Mouse (Mus musculus) T-helper 2 cell (primary cell): ENCODE measurements around the gene Gpank1.

ENCODE experiments used
- in situ Hi-C: fragments of 300-600 bp; cut with MboI, MseI; formaldehyde crosslinking; loops from one replicate; pipeline ENCODE4 v1.15.1; 2025; ENCODE audit warnings: high pct_unique_total_duplicates

Gene Gpank1

DNA sequence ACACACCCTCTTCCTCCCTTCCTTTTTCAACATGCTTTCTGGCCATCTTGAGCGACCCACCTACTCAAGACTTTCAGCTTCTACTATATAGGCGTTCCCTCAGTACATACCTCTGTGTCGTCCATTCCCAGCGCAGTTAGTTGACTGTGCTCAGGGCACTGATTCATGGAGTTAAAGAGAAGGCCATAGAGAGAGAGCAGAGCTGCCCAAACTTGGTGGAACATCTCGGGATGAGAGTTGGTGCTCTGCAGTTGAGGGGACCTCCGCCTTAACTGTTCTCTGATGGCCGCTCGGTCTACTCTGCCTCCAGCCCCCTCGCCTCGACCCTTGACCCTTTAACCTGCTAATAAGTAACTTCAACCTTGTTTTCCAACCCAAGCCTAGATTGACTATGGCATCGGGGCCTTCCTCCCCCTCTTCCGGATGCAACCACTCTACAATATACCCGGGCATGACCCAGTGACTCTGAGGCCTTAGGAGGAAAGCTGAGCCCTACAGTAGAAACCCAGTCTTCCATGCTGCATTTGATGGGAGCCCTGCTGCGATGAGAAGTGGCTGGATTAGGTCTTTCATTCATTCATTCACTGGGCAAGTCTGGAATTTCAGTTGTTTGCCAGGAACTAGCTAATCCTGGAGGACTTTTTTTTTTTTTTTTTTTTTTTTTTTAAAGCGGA is 10.4 kb downstream of the Gpank1 start, which contains the start of gene Apom:
Gene Apom (minus strand): TSS at position 551 of the 674 bp plus-strand sequence.
- in situ Hi-C loops, result no loop called here

DNA sequence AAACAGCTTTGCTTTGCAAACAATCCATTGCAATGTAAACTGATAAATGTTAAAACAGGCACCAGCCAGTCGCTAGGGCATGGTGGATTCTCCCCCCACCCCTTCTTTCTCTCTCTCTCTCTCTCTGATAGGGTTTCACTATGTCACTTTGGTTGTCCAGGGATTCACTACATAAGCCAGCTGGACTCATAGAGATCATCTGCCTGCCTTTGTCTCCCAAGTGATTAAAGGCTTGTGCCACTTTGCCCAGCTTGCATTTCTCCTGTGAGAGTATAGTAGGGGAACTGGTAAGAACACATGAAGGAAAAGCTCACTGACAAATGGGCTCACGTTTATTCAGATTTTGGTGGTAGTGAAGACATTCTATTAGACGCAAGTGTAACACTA is 10.9 kb downstream of the Gpank1 start:
- in situ Hi-C loops, result no loop called here

DNA sequence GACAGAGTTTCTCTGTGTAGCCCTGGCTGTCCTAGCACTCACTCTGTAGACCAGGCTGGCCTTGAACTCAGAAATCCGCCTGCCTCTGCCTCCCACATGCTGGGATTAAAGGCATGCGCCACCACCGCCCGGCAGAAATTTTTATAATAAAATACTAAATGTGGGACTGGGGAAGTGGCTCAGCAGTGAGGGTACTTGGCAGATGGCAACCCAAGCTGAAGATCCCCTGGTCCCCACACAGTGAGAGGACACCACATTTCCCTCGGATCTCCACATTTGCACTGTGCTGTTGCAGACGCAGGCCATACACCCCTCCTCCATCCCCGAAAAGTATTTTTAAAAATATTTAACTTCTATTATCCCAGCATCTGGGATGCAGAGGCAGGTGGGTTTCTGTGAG is 12.3 kb downstream of the Gpank1 start:
- in situ Hi-C loops, result no loop called here

- in situ Hi-C loops, result no loop called here
These were observed 13.7 kb downstream of the Gpank1 start, which contains the start of gene Bag6 for GRCm38 (mm10) chr17:35134801-35135590. Gene Bag6, plus strand, starts transcription at chr17:35135178.

DNA sequence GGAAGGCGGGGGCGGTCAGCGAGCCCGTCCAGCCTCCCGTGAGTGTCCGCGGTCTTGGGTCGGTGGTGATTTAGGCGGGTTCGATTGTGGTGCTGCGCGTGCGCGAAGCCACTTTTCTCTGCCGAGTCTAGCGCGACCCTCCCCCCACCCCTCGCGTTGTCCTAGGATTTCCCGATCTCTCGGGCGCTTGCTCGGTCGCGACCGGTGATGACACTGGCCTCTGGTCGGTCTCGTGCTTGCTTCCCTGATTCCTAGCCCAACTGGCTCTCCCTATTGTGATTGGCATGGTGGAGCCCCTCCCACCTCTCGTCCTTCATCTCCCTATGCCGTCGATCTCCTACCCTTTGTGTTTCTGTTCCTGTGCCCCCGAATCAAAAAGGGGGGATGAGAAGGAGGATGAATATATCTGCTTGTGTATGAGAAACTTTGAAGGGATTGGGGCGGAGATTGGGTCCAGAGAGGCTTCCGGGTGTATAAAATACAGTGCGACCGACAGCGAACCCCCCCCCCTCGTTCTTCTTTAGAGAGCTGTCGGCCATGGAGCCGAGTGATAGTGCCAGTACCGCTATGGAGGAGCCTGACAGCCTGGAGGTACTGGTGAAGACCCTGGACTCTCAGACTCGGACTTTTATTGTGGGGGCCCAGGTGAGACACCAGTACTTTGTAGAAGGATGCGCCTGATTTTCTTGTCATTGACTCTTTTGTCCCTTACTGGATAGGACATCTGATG is 14.5 kb downstream of the Gpank1 start:
- in situ Hi-C loops, result no loop called here

- in situ Hi-C loops, result no loop called here
These were observed 18.0 kb downstream of the Gpank1 start for GRCm38 (mm10) chr17:35139269-35139668.

DNA sequence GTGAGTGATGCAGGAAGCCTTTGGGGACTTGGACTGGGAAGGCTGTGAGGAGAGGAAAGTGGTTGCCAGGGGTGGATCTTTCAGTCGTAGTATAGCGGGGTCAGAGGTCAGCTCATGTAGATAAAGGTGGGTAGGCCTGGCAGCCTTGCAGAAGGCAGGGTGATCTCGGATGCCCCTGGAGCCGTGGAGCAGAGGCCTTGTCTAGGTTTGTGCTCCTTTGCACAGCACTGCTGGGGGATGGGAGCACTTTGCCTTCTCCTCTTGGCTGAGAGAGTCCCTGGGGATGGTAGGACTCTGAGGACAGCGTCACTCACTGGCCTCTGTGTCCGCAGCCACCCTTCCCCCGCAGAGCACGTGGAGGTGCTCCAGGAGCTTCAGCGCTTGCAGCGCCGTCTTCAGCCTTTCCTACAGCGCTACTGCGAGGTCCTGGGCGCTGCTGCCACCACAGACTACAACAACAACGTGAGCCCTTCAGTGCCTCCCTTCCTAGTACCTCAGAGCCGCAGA is 19.3 kb downstream of the Gpank1 start:
- in situ Hi-C loops, result no loop called here

- in situ Hi-C loops, result no loop called here
These were observed 20.7 kb downstream of the Gpank1 start for GRCm38 (mm10) chr17:35141971-35142370.

DNA sequence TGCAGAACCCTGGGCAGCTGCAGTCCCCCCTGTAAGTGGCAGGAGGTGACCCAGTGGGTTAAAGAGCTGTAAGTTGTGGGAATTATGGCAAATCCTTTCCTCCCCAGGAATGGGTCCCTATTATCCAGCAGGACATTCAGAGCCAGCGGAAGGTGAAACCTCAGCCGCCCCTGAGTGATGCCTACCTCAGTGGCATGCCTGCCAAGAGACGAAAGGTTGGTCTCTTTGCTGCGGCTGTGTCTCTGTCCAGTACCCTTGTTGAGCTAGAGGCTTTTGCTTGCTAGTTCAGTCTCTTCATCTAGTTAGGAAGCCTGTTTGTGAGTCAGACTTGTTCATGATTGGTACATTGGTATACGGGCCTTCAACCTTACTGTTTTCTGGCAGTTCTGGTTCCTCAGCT is 24.9 kb downstream of the Gpank1 start:
- in situ Hi-C loops, result no loop called here

GRCm38 (mm10) chr17:35147348-35147747 is 26.1 kb downstream of the Gpank1 start:
- in situ Hi-C loops, result no loop called here

- in situ Hi-C loops, result no loop called here
These were observed 26.8 kb downstream of the Gpank1 start for GRCm38 (mm10) chr17:35147922-35148639.

DNA sequence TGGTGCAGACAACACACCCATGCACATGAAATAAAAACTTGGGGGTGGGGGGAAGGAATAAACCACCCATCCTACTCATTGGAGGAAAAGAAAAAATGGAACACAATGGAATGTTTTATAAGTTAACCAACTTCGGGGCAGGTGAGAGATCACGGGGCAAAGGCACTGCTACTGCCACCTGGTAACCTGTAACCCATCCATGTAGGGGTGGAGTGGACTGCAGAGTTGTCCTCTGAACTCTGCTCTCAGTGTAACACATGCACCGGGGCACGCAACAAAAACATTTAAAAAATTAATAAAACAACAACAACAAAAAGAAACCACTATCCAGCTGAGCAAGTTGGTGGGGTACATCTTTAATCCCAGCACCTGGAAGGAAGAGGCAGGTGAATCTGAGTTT is 30.9 kb downstream of the Gpank1 start:
- in situ Hi-C loops, result no loop called here

- in situ Hi-C loops, result no loop called here
These were observed 31.8 kb downstream of the Gpank1 start for GRCm38 (mm10) chr17:35153077-35153476.

DNA sequence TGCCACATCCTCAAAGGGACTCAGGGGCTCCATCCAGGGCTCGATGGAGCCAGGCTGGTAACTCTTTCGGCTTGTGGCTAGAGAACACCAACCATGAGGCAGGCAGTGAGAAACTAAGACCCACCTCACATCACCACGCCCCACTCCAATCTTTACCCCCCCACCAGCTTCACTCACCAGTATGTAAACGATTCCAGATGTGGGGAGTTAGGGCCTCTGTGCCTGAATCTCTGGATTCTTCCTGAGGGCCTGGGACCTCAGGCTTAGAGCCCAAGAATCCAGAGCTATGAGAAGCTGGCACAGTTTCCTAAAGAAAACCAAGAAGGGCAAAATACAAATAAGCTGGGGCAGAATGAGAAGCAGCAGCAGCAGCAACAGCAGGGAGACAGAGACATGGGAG is 32.7 kb downstream of the Gpank1 start:
- in situ Hi-C loops, result no loop called here

- in situ Hi-C loops, result no loop called here
These were observed 33.4 kb downstream of the Gpank1 start for GRCm38 (mm10) chr17:35154616-35155015.

DNA sequence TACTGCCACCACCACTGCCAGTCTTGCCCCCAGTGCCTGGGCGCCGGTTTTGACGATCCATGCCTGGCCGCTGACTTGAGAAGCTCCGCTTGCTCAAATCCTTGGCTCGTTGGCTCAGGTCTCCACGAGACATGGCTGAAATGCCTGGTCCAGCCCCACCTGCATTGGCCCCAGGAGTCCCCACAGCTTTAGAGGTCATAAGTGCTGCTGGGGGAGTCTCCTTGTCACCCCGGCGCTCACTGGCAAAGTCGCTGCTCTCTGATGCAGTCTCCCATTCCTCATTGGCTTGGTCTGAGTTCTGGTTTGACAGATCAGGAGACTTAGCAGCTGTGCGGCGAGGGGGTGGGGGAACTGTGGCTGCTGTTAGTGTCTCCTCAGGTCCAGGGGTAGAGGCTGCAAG is 34.2 kb downstream of the Gpank1 start:
- in situ Hi-C loops, result no loop called here

- in situ Hi-C loops, result no loop called here
These were observed 35.4 kb downstream of the Gpank1 start for GRCm38 (mm10) chr17:35156461-35157200.

DNA sequence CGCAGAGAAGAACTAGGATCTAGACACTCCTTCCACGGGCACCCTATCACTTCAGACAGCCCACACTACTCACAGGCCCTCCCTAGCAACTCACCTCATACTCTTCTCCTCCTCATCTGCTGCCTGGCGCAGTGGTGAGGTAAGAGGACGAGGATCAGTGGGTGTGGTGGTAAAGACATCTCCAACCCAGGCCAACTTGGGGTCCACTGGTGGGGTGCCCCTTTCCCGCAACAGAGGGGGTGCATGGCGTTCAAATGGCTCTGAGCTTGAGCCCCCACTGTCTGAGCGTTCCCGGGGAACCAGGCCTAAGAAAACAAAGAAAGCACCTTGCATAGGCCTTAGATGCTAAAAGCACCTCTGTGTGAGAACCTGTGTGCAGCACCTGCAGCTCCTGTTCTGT is 36.0 kb downstream of the Gpank1 start:
- in situ Hi-C loops, result no loop called here

DNA sequence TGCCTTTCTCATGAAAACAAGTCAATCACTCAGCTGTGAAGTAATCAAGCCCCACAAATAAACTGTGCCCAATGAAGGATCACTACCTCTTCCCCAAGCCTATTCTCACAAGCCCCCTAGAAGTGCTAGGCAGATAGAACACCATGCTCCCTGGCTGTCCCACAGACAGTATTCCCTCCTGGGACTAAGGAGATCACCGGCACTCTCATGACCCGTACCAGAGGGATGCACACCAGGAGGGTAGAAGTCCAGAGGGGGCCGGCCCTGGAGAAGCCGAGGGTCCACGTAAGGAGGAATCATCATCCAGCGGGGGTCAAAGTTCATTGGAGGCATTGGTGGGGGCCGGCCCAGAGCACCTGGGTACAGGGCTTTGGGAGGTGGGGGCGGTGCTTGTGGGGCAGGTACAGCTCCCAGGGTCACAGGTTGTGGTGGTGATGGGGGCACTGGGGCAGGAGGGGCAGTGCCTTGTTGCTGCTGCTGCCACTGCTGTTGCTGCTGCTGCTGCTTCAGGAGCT is 36.5 kb downstream of the Gpank1 start:
- in situ Hi-C loops, result no loop called here

DNA sequence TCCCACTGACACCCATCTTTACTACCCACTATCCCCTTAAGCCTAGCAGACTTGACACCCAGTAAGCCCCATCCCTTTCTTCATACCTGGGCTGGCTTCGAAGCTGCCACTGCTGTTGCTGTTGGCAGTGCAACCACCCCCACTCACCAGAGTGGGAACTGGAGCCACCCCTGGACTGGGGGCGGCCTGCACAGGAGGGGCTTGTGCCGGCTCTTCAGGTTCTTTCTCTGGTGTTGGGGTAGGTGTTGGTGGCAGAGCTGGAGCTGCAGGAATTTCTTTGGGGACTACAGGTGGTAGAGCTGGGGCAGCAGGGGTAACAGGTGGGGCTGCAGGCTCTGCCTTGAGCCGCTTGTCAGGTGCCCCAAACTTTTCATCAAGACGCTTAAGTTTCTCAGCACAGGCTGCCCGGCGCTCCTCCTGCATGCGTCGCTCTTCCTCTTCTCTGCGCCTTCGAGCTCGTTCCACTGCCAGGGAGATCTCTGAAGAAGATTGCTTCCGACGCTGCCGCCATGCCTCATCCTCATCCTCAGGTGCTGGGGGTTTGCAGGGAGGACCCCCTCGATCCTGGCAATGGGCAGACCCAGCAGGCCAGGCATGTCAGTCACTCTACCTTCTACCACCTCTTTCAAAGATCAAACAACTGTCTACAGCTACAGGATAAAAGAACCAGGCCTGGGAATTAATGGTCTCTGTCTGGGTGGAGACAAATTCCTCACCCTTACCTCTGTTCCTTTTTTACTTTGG is 37.8 kb downstream of the Gpank1 start:
- in situ Hi-C loops, result no loop called here
